Mouse (Mus musculus): Measurements from ENCODE around the gene Oasl1.
A peak's percentile ranks its signal among the peaks of the same experiment; 100 is the strongest.

Gene Oasl1

DNA sequence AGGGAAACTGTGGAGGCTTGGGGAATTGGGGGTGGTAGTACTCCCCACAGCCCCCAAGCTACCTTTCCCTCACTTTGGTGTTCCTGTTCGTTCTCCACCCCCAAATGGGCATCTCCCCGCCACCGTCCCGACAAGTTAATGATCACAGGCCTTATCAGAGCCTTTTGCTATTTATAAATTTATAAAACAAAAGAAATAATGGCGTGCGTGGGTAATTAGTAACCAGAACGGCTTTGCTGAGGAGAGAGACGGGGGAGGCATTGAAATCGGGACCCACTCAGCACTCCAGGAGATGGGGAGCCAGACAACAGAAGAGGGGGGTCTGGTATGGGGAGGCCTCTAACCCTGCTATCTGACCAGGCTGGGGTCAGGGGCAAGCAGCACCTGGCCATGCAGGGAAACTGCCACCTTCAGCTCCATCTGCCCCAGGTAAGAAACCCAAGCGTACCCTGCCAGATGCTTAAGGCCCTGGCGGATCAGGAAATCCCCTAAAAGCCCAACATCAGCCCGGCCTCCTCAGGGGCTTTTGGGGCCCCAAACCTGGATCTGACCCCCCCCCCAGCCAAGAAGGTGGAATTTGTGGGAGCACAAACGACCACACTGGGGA, 46.7 kb downstream of the Oasl1 start:
- no peak for DNase-seq (ENCODE audit: low read depth)

GRCm38 (mm10) chr5:114970824-114971227, 47.8 kb downstream of the Oasl1 start, which contains the start of gene Hnf1a:
Gene Hnf1a (minus strand): TSS chr5:114971094.
- no peak for DNase-seq (ENCODE audit: low read depth)

- no peak for DNase-seq (ENCODE audit: low read depth)
These were observed 49.2 kb downstream of the Oasl1 start for GRCm38 (mm10) chr5:114972201-114972600.

DNA sequence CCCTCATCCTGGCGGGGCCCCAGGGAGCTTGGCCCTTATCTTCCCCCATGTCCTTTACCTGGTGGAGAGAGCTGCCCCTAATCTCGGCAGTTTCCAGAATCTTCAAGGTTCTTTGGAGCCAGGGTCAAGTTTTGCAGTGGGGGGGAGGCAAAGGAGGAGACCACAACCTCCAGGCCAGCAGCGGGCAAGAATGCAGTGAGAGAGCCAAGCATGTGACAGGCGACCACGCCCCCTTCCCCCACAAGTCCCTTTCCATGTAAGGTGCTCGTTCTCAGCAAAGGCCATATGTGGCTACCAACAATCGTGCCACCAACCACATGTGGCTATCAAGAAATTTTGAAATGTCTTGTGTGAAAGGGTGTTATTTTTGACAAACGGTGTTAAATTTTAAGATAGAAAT, 50.1 kb downstream of the Oasl1 start:
- DNase-seq (ENCODE audit: low read depth): no peak

- no peak for DNase-seq (ENCODE audit: low read depth)
These were observed 53.9 kb downstream of the Oasl1 start for GRCm38 (mm10) chr5:114976935-114977334.

- DNase-seq (ENCODE audit: low read depth): no peak
These were observed 55.4 kb downstream of the Oasl1 start for GRCm38 (mm10) chr5:114978473-114978872.

DNA sequence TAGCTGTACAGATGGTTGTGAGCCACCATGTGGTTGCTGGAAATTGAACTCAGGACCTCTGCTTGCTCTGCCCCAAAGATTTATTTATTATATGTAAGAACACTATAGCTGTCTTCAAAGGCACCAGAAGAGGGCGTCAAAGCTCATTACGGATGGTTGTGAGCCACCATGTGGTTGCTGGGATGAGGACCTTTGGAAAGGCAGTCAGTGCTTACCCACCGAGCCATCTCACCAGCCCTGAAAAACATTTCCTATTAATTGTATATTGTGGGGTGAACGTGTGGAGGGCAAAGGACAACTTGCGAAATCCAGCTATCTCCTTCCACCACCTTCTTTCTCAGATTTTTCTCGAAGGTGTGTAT, 55.8 kb downstream of the Oasl1 start:
- DNase-seq (ENCODE audit: low read depth): peak; percentile 65

GRCm38 (mm10) chr5:114979250-114980121, 56.4 kb downstream of the Oasl1 start:
- peak; percentile 45 for DNase-seq (ENCODE audit: low read depth)

DNA sequence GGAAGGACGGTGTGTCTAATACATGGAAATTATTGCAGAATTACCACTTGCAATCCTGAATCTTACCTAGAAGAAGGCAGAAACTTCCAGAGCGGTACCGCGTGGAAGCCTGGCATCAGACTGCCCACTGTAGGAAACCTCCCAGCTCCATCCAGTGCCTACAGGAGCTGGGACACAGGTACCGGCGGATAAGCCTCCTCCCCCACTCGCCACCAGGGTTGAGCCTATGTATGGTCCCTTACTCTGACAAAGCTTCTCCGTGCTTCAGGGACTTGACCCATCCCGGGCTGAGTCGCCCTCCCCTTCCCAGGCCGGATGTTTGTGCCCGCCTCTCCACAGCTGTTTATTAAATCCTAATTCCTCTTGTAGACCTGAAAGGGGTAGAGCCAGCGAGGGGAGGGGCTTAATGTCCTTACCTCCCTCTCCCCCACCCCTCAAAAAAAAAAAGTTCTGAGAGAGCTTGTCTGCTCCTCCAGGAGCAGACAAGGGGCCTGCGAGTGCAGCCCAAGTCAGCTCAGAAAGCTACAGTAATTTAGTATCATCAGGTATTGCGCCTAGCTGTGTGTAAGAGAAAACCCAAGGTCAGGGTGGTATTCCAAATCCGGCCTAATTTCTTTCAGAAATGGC, 57.2 kb downstream of the Oasl1 start:
- no peak for DNase-seq (ENCODE audit: low read depth)

- no peak for DNase-seq (ENCODE audit: low read depth)
These were observed 59.0 kb downstream of the Oasl1 start for GRCm38 (mm10) chr5:114982001-114982400.

- DNase-seq (ENCODE audit: low read depth): no peak
These were observed 62.0 kb downstream of the Oasl1 start for GRCm38 (mm10) chr5:114985074-114985473.
